Mouse (Mus musculus) kidney, adult 2 months (tissue): ENCODE results near the gene Prkch. TPM values are rescaled to one million over a fixed set of nuclear protein-coding genes. Genes with fewer than 3 reads are reported as not detected.

Experiments used
- DNase-seq: peaks from one replicate; pipeline ENCODE4 v3.0.0; 2021
- H3K27ac ChIP-seq: fragments of 200-500 bp; 2 replicates; pipeline ENCODE4 v1.5.1; 2012; ENCODE audit warnings: low read depth, low read length, control low read depth, inconsistent platforms; ENCODE audit not compliant: insufficient read depth
- H3K27me3 ChIP-seq: fragments of 200-500 bp; replicated peaks from 2 replicates; pipeline ENCODE4 v1.6.1; 2012; ENCODE audit warnings: mild to moderate bottlenecking, moderate library complexity, low read length, inconsistent platforms; ENCODE audit not compliant: control insufficient read depth, insufficient read depth
- H3K36me3 ChIP-seq: fragments of 200-500 bp; 2 replicates; pipeline ENCODE4 v1.6.1; 2012; ENCODE audit warnings: mild to moderate bottlenecking, moderate library complexity, low read length, inconsistent platforms; ENCODE audit not compliant: control insufficient read depth, insufficient read depth
- H3K4me1 ChIP-seq: fragments of 200-500 bp; 2 replicates; pipeline ENCODE4 v1.6.1; 2011; ENCODE audit warnings: low read length; ENCODE audit not compliant: control insufficient read depth, insufficient read depth
- H3K4me3 ChIP-seq: fragments of 200-500 bp; 2 replicates; pipeline ENCODE4 v1.5.1; 2011; ENCODE audit warnings: mild to moderate bottlenecking, low read depth, low read length, control low read depth; ENCODE audit not compliant: insufficient read depth
- CTCF ChIP-seq: fragments of 200-500 bp; conservative IDR thresholded peaks from 2 replicates; pipeline ENCODE4 v1.5.1; 2011; ENCODE audit warnings: low read depth, mild to moderate bottlenecking, control low read depth, low read length, moderate library complexity, mixed read lengths; ENCODE audit not compliant: insufficient read depth, insufficient read length
- POLR2A ChIP-seq: fragments of 200-500 bp; IDR thresholded peaks from one replicate; pipeline ENCODE4 v1.6.1; 2011; ENCODE audit warnings: low read depth, low read length, control low read depth
- WGBS: fragments of 180-500 bp; shearing (Covaris S2); methylation state at CpG from one replicate; pipeline ENCODE4 v1.1.7; 2018; 5-methylcytosine and 5-hydroxymethylcytosine counted together
- polyA plus RNA-seq: library from polyadenylated mRNA; depleted of rRNA; stranded (reverse); fragments of >200 nt; gene quantifications from 2 replicates; pipeline ENCODE4 v1.2.3, GENCODE M21; 2012

Prkch gene
- polyA plus RNA-seq, 1 experiment, result 9.5 TPM

GRCm38 (mm10) chr12:73769536-73769935 lies 184.9 kb downstream of the Prkch start:
- H3K27ac ChIP-seq, result no peak overlapping the region
- no peak overlapping the region for H3K4me3 ChIP-seq
- WGBS, result 37% methylated on average over 6 of the region's 6 CpGs
- TF ChIP-seq POLR2A (no peak), CTCF (no peak)
- peak; percentile 42 for DNase-seq
- no peaks in the 10 kb centered on the region for H3K36me3 ChIP-seq
- no peaks in the 10 kb centered on the region for H3K4me1 ChIP-seq
- H3K27me3 ChIP-seq, result no peaks in the 10 kb centered on the region

- WGBS, result 97% methylated on average over 1 of the region's 1 CpGs
- no peak for TF ChIP-seq CTCF
- TF ChIP-seq POLR2A, result no peak
- H3K4me3 ChIP-seq, result no peak overlapping the region
- no peak overlapping the region for H3K27ac ChIP-seq
- H3K36me3 ChIP-seq, result no peaks in the 10 kb centered on the region
- no peaks in the 10 kb centered on the region for H3K27me3 ChIP-seq
- no peak for DNase-seq
- no peaks in the 10 kb centered on the region for H3K4me1 ChIP-seq
Observed at GRCm38 (mm10) chr12:73770771-73771170, 186.2 kb downstream of the Prkch start.

GRCm38 (mm10) chr12:73774793-73775385 lies 190.3 kb downstream of the Prkch start:
- no peak overlapping the region for H3K27ac ChIP-seq
- H3K4me1 ChIP-seq, result no peaks in the 10 kb centered on the region
- WGBS, result 87% methylated on average over 7 of the region's 7 CpGs
- H3K4me3 ChIP-seq, result no peak overlapping the region
- no peaks in the 10 kb centered on the region for H3K36me3 ChIP-seq
- no peaks in the 10 kb centered on the region for H3K27me3 ChIP-seq
- no peak for TF ChIP-seq CTCF
- no peak for TF ChIP-seq POLR2A
- DNase-seq, result no peak

GRCm38 (mm10) chr12:73776401-73776945 lies 191.9 kb downstream of the Prkch start:
- no peak for DNase-seq
- Histone ChIP-seq H3K4me3 (no peak overlapping the region), H3K27ac (no peak overlapping the region), H3K27me3 (no peaks in the 10 kb centered on the region), H3K36me3 (no peaks in the 10 kb centered on the region), H3K4me1 (no peaks in the 10 kb centered on the region)
- 87% methylated on average over 6 of the region's 6 CpGs for WGBS
- TF ChIP-seq CTCF (no peak), POLR2A (no peak)

GRCm38 (mm10) chr12:73777673-73778072 lies 193.1 kb downstream of the Prkch start:
- H3K4me3 ChIP-seq, result no peak overlapping the region
- DNase-seq, result no peak
- H3K4me1 ChIP-seq, result no peaks in the 10 kb centered on the region
- TF ChIP-seq CTCF (no peak), POLR2A (no peak)
- no peak overlapping the region for H3K27ac ChIP-seq
- H3K36me3 ChIP-seq, result no peaks in the 10 kb centered on the region
- H3K27me3 ChIP-seq, result no peaks in the 10 kb centered on the region
- 89% methylated on average over 11 of the region's 11 CpGs for WGBS

GRCm38 (mm10) chr12:73779332-73780231 lies 195.0 kb downstream of the Prkch start:
- H3K36me3 ChIP-seq, result no peaks in the 10 kb centered on the region
- no peak overlapping the region for H3K27ac ChIP-seq
- no peak overlapping the region for H3K4me3 ChIP-seq
- peak; percentile 37 for DNase-seq
- H3K27me3 ChIP-seq, result no peaks in the 10 kb centered on the region
- WGBS, result 50% methylated on average over 13 of the region's 13 CpGs
- H3K4me1 ChIP-seq, result no peaks in the 10 kb centered on the region
- TF ChIP-seq POLR2A (no peak), CTCF (0 out of 2 replicates have a peak, but pooled peaks have one; percentile 3)

- Histone ChIP-seq H3K4me3 (no peak overlapping the region), H3K4me1 (0 out of 2 replicates have a peak, but pooled peaks cover 2% of the 10 kb centered on the region), H3K27me3 (no peaks in the 10 kb centered on the region), H3K27ac (no peak overlapping the region), H3K36me3 (no peaks in the 10 kb centered on the region)
- TF ChIP-seq POLR2A (no peak), CTCF (no peak)
- no peak for DNase-seq
- 95% methylated on average over 6 of the region's 6 CpGs for WGBS
Observed at GRCm38 (mm10) chr12:73781425-73782032, 196.9 kb downstream of the Prkch start.
